Mouse (Mus musculus) lung, embryonic 14.5 days (tissue): ENCODE results near the gene Defb47. TPM values are rescaled to one million over a fixed set of nuclear protein-coding genes. Genes with fewer than 3 reads are reported as not detected.

ENCODE experiments used
- ATAC-seq: fragments of 200-750 bp; cut with Nextera tagmentation; 2 replicates; pipeline ENCODE4 v1.8.0; 2017; ENCODE audit warnings: mild to moderate bottlenecking, moderate TSS enrichment, moderate library complexity; ENCODE audit not compliant: insufficient read depth
- DNase-seq: peaks from one replicate; pipeline ENCODE4 v3.0.0-alpha.2; 2015
- H3K27ac ChIP-seq: fragments of 300-500 bp; sonication (generic); 2 replicates; pipeline ENCODE4 v1.5.1; 2014; ENCODE audit warnings: low read depth, mild to moderate bottlenecking, moderate library complexity
- H3K27me3 ChIP-seq: fragments of 300-500 bp; sonication (generic); 2 replicates; pipeline ENCODE4 v1.6.1; 2014; ENCODE audit warnings: low read length, control low read depth; ENCODE audit not compliant: insufficient read depth
- H3K36me3 ChIP-seq: fragments of 300-500 bp; sonication (generic); 2 replicates; pipeline ENCODE4 v1.6.1; 2014; ENCODE audit warnings: control low read depth; ENCODE audit not compliant: insufficient read depth
- H3K4me1 ChIP-seq: fragments of 300-500 bp; sonication (generic); 2 replicates; pipeline ENCODE4 v1.6.1; 2014; ENCODE audit warnings: antibody characterized with exemption, control low read depth; ENCODE audit not compliant: insufficient read depth
- H3K4me2 ChIP-seq: fragments of 300-500 bp; sonication (generic); 2 replicates; pipeline ENCODE4 v1.6.1; 2014; ENCODE audit warnings: mild to moderate bottlenecking
- H3K4me3 ChIP-seq: fragments of 300-500 bp; sonication (generic); 2 replicates; pipeline ENCODE4 v1.5.1; 2014; ENCODE audit warnings: low read depth, low read length
- H3K9ac ChIP-seq: fragments of 300-500 bp; sonication (generic); 2 replicates; pipeline ENCODE4 v1.6.1; 2014
- H3K9me3 ChIP-seq: fragments of 300-500 bp; sonication (generic); 2 replicates; pipeline ENCODE4 v1.6.1; 2016; ENCODE audit warnings: low read depth, low read length, control low read depth
- CTCF ChIP-seq: IDR thresholded peaks from 2 replicates; pipeline ENCODE4 v1.5.1; 2016; ENCODE audit warnings: antibody characterized with exemption, low read depth
- WGBS: fragments of 180-500 bp; shearing (Covaris S2); extraction: QIAGEN DNeasy Blood & Tissue Kit; methylation state at CpG from one replicate; pipeline ENCODE4 v1.1.7; 2014; 5-methylcytosine and 5-hydroxymethylcytosine counted together
- polyA plus RNA-seq: library from polyadenylated mRNA; unstranded; fragments of >200 nt; fragmentation: Nextera tagmentation; extraction: Ambion mirVana; gene quantifications from 2 replicates; pipeline ENCODE4 v1.2.1, GENCODE M21; 2014

The Defb47 gene
- polyA plus RNA-seq, 1 experiment from 2014 or later = not detected

GRCm38 (mm10) chr14:62984410-62984809, 13.5 kb upstream of the Defb47 start, which contains the start of gene Defb48:
Defb48 (minus strand) TSS chr14:62984510.
- Histone ChIP-seq H3K4me2 (no peak within 1 kb of the TSS), H3K9me3 (no peaks in the 10 kb centered on the region), H3K9ac (no peak within 1 kb of the TSS), H3K36me3 (no peaks in the 10 kb centered on the region), H3K4me1 (no peaks in the 10 kb centered on the region), H3K27me3 (no peaks in the 10 kb centered on the region), H3K4me3 (no peak within 1 kb of the TSS), H3K27ac (no peak within 1 kb of the TSS)
- WGBS = 59% methylated on average over 1 of the region's 1 CpGs
- ATAC-seq (no peak), DNase-seq (no peak)
- TF ChIP-seq CTCF = no peak

DNA sequence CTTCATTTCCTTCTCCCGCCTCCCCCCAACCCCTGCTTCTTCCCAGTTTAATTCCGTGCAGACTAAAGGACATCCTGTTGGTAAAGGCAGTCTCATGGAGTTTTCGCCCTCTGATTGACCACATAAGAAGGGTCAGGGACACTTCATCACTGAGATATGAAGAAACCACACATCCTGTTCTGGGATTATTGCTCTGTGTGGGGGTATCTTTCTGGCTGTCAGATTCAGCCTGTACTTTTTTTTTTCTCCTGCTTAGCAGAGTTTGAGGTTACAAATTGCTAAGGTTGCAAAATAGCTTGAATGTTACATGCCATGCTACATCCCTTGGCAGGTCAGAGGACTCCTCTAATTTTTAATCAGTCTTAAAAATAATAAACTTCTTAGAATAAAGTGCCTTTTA, 6.6 kb upstream of the Defb47 start:
- no peak overlapping the region for H3K9ac ChIP-seq
- no peak for TF ChIP-seq CTCF
- ATAC-seq (no peak), DNase-seq (peak; percentile 9)
- H3K9me3 ChIP-seq = no peaks in the 10 kb centered on the region
- 41% methylated on average over 3 of the region's 3 CpGs for WGBS
- no peaks in the 10 kb centered on the region for H3K4me1 ChIP-seq
- H3K36me3 ChIP-seq = no peaks in the 10 kb centered on the region
- no peaks in the 10 kb centered on the region for H3K27me3 ChIP-seq
- no peak overlapping the region for H3K4me3 ChIP-seq
- no peak overlapping the region for H3K27ac ChIP-seq
- no peak overlapping the region for H3K4me2 ChIP-seq

DNA sequence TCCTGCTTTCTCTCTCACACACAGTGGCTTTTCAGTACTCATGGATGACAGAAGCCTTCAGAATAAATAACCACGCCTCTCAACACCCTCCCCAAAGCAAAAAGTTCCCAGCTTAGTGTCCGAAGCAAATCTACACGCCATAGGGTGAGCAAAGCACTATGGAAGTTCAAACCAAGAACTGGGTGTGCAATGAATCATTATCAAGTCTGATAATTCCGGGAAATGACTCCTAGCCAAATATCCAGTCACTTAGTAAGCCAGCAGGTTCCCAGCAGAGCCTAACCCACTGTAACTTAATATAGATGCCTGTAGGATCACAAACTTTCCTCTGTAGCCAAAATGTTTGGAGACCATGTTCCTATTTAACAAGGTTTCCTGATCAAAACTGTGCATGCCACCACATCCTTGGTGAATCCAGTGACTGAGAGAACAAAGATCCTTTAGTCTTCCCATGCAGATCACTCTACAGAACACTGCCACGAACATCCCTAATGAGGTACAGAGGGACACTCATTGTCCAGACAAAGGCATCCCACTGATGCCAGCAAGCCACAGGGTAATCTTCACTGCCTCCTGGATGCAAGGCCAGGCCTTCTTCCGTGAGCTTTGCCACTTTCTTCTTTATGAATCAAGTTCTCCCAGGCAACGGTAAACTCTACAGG, 5.9 kb upstream of the Defb47 start:
- DNase-seq (no peak), ATAC-seq (no peak)
- Histone ChIP-seq H3K4me3 (no peak overlapping the region), H3K36me3 (no peaks in the 10 kb centered on the region), H3K4me2 (no peak overlapping the region), H3K9ac (no peak overlapping the region), H3K27me3 (no peaks in the 10 kb centered on the region), H3K27ac (no peak overlapping the region), H3K4me1 (no peaks in the 10 kb centered on the region), H3K9me3 (no peaks in the 10 kb centered on the region)
- TF ChIP-seq CTCF = no peak
- WGBS = 69% methylated on average over 7 of the region's 7 CpGs

DNA sequence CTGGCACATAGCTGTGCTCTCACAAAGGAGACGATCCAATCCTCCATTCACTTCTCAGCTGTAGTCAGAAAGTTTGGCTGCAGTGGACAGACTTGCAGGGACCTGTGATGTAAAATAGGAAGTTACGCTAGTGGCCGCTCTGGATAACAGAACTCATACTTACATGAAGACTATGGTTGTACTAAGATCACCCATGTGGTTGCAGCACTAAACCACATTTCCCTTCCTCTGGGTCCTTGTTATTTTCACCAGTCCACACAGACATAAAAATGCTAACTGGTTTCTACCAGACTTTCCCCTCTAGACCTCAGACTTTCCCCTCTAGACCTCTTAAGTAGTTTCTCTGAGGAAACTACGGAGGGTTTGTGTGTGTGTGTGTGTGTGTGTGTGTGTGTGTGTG, 1.1 kb downstream of the Defb47 start:
- 84% methylated on average over 4 of the region's 4 CpGs for WGBS
- no peak overlapping the region for H3K4me2 ChIP-seq
- no peaks in the 10 kb centered on the region for H3K36me3 ChIP-seq
- ATAC-seq (no peak), DNase-seq (no peak)
- H3K4me3 ChIP-seq = no peak overlapping the region
- no peak overlapping the region for H3K27ac ChIP-seq
- TF ChIP-seq CTCF = no peak
- H3K9ac ChIP-seq = no peak overlapping the region
- H3K9me3 ChIP-seq = no peaks in the 10 kb centered on the region
- H3K4me1 ChIP-seq = no peaks in the 10 kb centered on the region
- H3K27me3 ChIP-seq = no peaks in the 10 kb centered on the region

DNA sequence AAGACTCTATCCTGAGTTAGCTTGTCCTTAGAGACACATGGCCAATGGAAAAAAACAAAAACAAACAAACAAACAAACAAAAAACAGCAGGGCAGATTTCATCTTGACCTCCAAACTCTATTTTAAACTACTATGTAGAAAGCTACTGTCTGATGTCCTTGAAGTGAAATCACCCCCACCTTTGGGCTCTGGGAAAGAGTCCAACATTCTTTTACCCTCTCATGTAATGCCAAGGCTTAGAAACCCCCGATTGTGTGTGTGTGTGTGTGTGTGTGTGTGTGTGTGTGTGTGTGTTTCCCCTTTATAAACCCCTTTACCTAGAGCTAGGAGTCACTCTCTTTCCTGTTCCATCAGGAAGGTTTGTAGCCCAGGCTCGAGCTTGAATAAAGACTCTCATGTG, 4.7 kb downstream of the Defb47 start:
- H3K9me3 ChIP-seq = no peaks in the 10 kb centered on the region
- H3K36me3 ChIP-seq = no peaks in the 10 kb centered on the region
- H3K27ac ChIP-seq = no peak overlapping the region
- DNase-seq (peak; percentile 48), ATAC-seq (no peak)
- no peak overlapping the region for H3K4me2 ChIP-seq
- H3K9ac ChIP-seq = no peak overlapping the region
- TF ChIP-seq CTCF = no peak
- H3K4me3 ChIP-seq = no peak overlapping the region
- no peaks in the 10 kb centered on the region for H3K27me3 ChIP-seq
- WGBS = 33% methylated on average over 2 of the region's 2 CpGs
- H3K4me1 ChIP-seq = no peaks in the 10 kb centered on the region

DNA sequence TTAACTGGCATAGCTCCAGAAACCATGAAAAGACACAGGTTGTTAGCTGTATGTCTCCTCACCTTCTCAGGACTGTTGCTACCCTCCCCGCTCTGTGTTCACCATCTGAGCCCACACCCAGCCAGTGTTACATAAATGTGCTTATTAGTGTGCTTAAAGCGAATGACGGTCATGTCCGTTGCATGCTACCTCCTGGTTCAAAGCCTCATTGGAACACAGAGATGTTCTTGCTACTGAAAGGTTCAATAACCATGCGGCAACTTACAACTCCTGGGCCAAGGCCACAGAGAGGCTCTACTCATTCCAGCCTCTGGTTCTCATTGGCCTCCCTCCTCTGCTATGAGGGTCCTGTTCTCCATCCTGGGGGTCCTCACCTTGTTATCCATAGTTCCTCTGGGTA, 13.6 kb downstream of the Defb47 start, which contains the start of gene Defb43:
Defb43 (plus strand) TSS at position 301 of the 400 bp plus-strand sequence.
- DNase-seq = no peak
- Histone ChIP-seq H3K4me3 (no peak within 1 kb of the TSS), H3K4me2 (no peak within 1 kb of the TSS), H3K36me3 (no peaks in the 10 kb centered on the region), H3K9ac (no peak within 1 kb of the TSS), H3K27ac (no peak within 1 kb of the TSS), H3K27me3 (no peaks in the 10 kb centered on the region), H3K9me3 (no peaks in the 10 kb centered on the region), H3K4me1 (no peaks in the 10 kb centered on the region)
- WGBS = 93% methylated on average over 5 of the region's 5 CpGs
- no peak for TF ChIP-seq CTCF
- no peak for ATAC-seq

DNA sequence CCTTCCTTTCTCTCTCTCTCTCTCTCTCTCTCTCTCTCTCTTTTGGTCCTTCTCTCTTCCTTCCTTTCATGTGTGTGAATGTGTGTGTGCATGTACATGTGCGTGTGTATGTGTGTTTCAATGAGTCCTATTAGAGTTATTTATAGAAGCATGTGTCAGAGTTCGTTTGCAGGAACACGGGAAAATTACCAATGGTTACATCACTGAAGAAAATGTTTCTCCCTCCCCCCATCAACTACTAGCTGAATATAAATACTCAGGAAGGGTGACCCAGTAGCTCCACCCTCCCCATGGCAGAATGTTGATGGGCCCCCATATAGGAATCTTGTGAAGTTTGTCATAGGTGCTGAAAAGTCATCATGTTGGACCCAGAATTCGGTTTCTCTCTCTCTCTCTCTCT, 15.2 kb downstream of the Defb47 start:
- no peak for TF ChIP-seq CTCF
- ATAC-seq (no peak), DNase-seq (no peak)
- Histone ChIP-seq H3K27ac (no peak overlapping the region), H3K4me1 (no peaks in the 10 kb centered on the region), H3K4me2 (no peak overlapping the region), H3K4me3 (no peak overlapping the region), H3K36me3 (no peaks in the 10 kb centered on the region), H3K9ac (no peak overlapping the region), H3K9me3 (no peaks in the 10 kb centered on the region), H3K27me3 (no peaks in the 10 kb centered on the region)
- WGBS = 67% methylated on average over 4 of the region's 4 CpGs
